Mouse (Mus musculus) hindbrain, embryonic 11.5 days (tissue): ENCODE data around the gene L3hypdh. TPM values are rescaled to one million over a fixed set of nuclear protein-coding genes. Genes with fewer than 3 reads are reported as not detected.

Experiments
- ATAC-seq: fragments of 200-750 bp; cut with Nextera tagmentation; 2 replicates; pipeline ENCODE4 v1.8.0; 2017; ENCODE audit warnings: mild to moderate bottlenecking, moderate TSS enrichment, moderate library complexity; ENCODE audit not compliant: low FRiP score
- DNase-seq: peaks from one replicate; pipeline ENCODE4 v3.0.0-alpha.2; 2015; ENCODE audit warnings: low spot score
- H3K27ac ChIP-seq: fragments of 300-500 bp; sonication (generic); 2 replicates; pipeline ENCODE4 v1.5.1; 2014; ENCODE audit warnings: mild to moderate bottlenecking, low read depth, low read length
- H3K27me3 ChIP-seq: fragments of 300-500 bp; sonication (generic); 2 replicates; pipeline ENCODE4 v1.6.1; 2014; ENCODE audit warnings: mild to moderate bottlenecking, low read length, moderate library complexity, mixed read lengths; ENCODE audit not compliant: control insufficient read depth, insufficient read depth
- H3K36me3 ChIP-seq: fragments of 300-500 bp; sonication (generic); 2 replicates; pipeline ENCODE4 v1.6.1; 2014; ENCODE audit warnings: mild to moderate bottlenecking, low read length, moderate library complexity, mixed read lengths; ENCODE audit not compliant: control insufficient read depth, insufficient read depth
- H3K4me1 ChIP-seq: fragments of 300-500 bp; sonication (generic); replicated peaks from 2 replicates; pipeline ENCODE4 v1.6.1; 2014; ENCODE audit warnings: low read length, mixed read lengths; ENCODE audit not compliant: control insufficient read depth, insufficient read depth
- H3K4me2 ChIP-seq: fragments of 300-500 bp; sonication (generic); replicated peaks from 2 replicates; pipeline ENCODE4 v1.6.1; 2014; ENCODE audit warnings: mild to moderate bottlenecking, low read depth, low read length
- H3K4me3 ChIP-seq: fragments of 300-500 bp; sonication (generic); 2 replicates; pipeline ENCODE4 v1.5.1; 2014; ENCODE audit warnings: low read depth, low read length
- H3K9ac ChIP-seq: fragments of 300-500 bp; sonication (generic); 2 replicates; pipeline ENCODE4 v1.6.1; 2014; ENCODE audit warnings: low read depth, low read length
- H3K9me3 ChIP-seq: fragments of 300-500 bp; sonication (generic); 2 replicates; pipeline ENCODE4 v1.6.1; 2016; ENCODE audit warnings: low read length; ENCODE audit not compliant: control insufficient read depth
- WGBS: fragments of 180-500 bp; shearing (Covaris S2); extraction: QIAGEN DNeasy Blood & Tissue Kit; methylation state at CpG from one replicate; pipeline ENCODE4 v1.1.7; 2014; 5-methylcytosine and 5-hydroxymethylcytosine counted together
- polyA plus RNA-seq: library from polyadenylated mRNA; unstranded; fragments of >200 nt; fragmentation: Nextera tagmentation; extraction: Ambion mirVana; gene quantifications from 2 replicates; pipeline ENCODE4 v1.2.1, GENCODE M21; 2014

Gene L3hypdh
- polyA plus RNA-seq, 1 experiment from 2014 or later: 11.2 TPM

- Histone ChIP-seq H3K9ac (no peak overlapping the region), H3K4me2 (no peak overlapping the region), H3K36me3 (no peaks in the 10 kb centered on the region), H3K4me1 (0 out of 2 replicates have a peak, but pooled peaks cover 2% of the 10 kb centered on the region), H3K9me3 (no peaks in the 10 kb centered on the region), H3K4me3 (no peak overlapping the region), H3K27me3 (no peaks in the 10 kb centered on the region; the same call in 1 of the 2 replicates), H3K27ac (no peak overlapping the region)
- ATAC-seq: no peak
- 94% methylated on average over 5 of the region's 5 CpGs for WGBS
- DNase-seq: no peak
Measured at GRCm38 (mm10) chr12:72023572-72023971, 61.7 kb downstream of the L3hypdh start.

Other genes with a start within 250 kb of the L3hypdh start
- 0.99 and 1.1 TPM in 2 replicates for gene Gpr135, start 14.3 kb downstream of the L3hypdh start, polyA plus RNA-seq
- gene Jkamp, start 150 bp upstream of the L3hypdh start, polyA plus RNA-seq: 67.6 and 75.3 TPM in 2 replicates
- gene Ccdc175, start 99.6 kb upstream of the L3hypdh start, polyA plus RNA-seq: not detected in 2 replicates